Mouse (Mus musculus): ENCODE measurements around the gene Gm45213.
"Not testable (repeated sequence)": the region's sequence is repeated elsewhere in the genome, so short reads cannot be mapped to it uniquely, and the experiment has no call there.

Gene Gm45213

GRCm38 (mm10) chr7:66048446-66049230 is 5.2 kb downstream of the Gm45213 start:
- no peak for DNase-seq (ENCODE audit: low spot score in 2 of 2)

- DNase-seq (ENCODE audit: low spot score in 2 of 2), result no peak
Observed at GRCm38 (mm10) chr7:66053946-66054483, 10.6 kb downstream of the Gm45213 start.

- not testable (repeated sequence) for DNase-seq (ENCODE audit: low spot score in 2 of 2)
Observed at GRCm38 (mm10) chr7:66055356-66055755, 12.0 kb downstream of the Gm45213 start.

GRCm38 (mm10) chr7:66058703-66059102 is 15.3 kb downstream of the Gm45213 start, which contains the start of gene Snrpa1:
Snrpa1 (plus strand) TSS chr7:66059003.
- no peak for DNase-seq (ENCODE audit: low spot score in 2 of 2)

- peak; percentile 81 to 84 for DNase-seq (ENCODE audit: low spot score in 2 of 2)
Observed at GRCm38 (mm10) chr7:66060066-66060956, 16.9 kb downstream of the Gm45213 start.

- no peak for DNase-seq (ENCODE audit: low spot score in 2 of 2)
Observed at GRCm38 (mm10) chr7:66061057-66061456, 17.7 kb downstream of the Gm45213 start.

- no peak for DNase-seq (ENCODE audit: low spot score in 2 of 2)
Observed at GRCm38 (mm10) chr7:66076411-66076810, 33.0 kb downstream of the Gm45213 start.

GRCm38 (mm10) chr7:66079364-66080230 is 36.2 kb downstream of the Gm45213 start, which contains the start of gene Selenos:
Selenos (plus strand) TSS chr7:66079649.
- peak; percentile 96 to 97 for DNase-seq (ENCODE audit: low spot score in 2 of 2)

- no peak for DNase-seq (ENCODE audit: low spot score in 2 of 2)
Observed at GRCm38 (mm10) chr7:66080231-66080613, 36.8 kb downstream of the Gm45213 start.

- no peak for DNase-seq (ENCODE audit: low spot score in 2 of 2)
Observed at GRCm38 (mm10) chr7:66083757-66084156, 40.4 kb downstream of the Gm45213 start.

GRCm38 (mm10) chr7:66084546-66084945 is 41.1 kb downstream of the Gm45213 start:
- DNase-seq (ENCODE audit: low spot score in 2 of 2), result no peak

GRCm38 (mm10) chr7:66087652-66088051 is 44.2 kb downstream of the Gm45213 start:
- no peak for DNase-seq (ENCODE audit: low spot score in 2 of 2)

- no peak for DNase-seq (ENCODE audit: low spot score in 2 of 2)
Observed at GRCm38 (mm10) chr7:66088077-66088476, 44.7 kb downstream of the Gm45213 start.

- no peak for DNase-seq (ENCODE audit: low spot score in 2 of 2)
Observed at GRCm38 (mm10) chr7:66090676-66091190, 47.3 kb downstream of the Gm45213 start.

- DNase-seq (ENCODE audit: low spot score in 2 of 2), result no peak
Observed at GRCm38 (mm10) chr7:66091553-66091952, 48.2 kb downstream of the Gm45213 start.

GRCm38 (mm10) chr7:66092656-66093055 is 49.3 kb downstream of the Gm45213 start:
- no peak for DNase-seq (ENCODE audit: low spot score in 2 of 2)

- DNase-seq (ENCODE audit: low spot score in 2 of 2), result no peak
Observed at GRCm38 (mm10) chr7:66094141-66094540, 50.7 kb downstream of the Gm45213 start.

GRCm38 (mm10) chr7:66098803-66099202 is 55.4 kb downstream of the Gm45213 start:
- no peak for DNase-seq (ENCODE audit: low spot score in 2 of 2)

GRCm38 (mm10) chr7:66101866-66102265 is 58.5 kb downstream of the Gm45213 start:
- DNase-seq (ENCODE audit: low spot score in 2 of 2), result peak in 1 of 2 experiments; percentile 49

GRCm38 (mm10) chr7:66104531-66104930 is 61.1 kb downstream of the Gm45213 start:
- no peak for DNase-seq (ENCODE audit: low spot score in 2 of 2)

GRCm38 (mm10) chr7:66105771-66106170 is 62.4 kb downstream of the Gm45213 start:
- DNase-seq (ENCODE audit: low spot score in 2 of 2), result no peak
